Mouse (Mus musculus) lung, postnatal 0 days (tissue): Measurements from ENCODE around the gene Acd.

ENCODE experiments used
- CTCF ChIP-seq: IDR thresholded peaks from 2 replicates; pipeline ENCODE4 v1.5.1; 2016; ENCODE audit warnings: antibody characterized with exemption, mild to moderate bottlenecking
- EP300 ChIP-seq: IDR thresholded peaks from 2 replicates; pipeline ENCODE4 v1.6.1; 2016; ENCODE audit warnings: antibody characterized with exemption, mild to moderate bottlenecking, control low read depth

DNA sequence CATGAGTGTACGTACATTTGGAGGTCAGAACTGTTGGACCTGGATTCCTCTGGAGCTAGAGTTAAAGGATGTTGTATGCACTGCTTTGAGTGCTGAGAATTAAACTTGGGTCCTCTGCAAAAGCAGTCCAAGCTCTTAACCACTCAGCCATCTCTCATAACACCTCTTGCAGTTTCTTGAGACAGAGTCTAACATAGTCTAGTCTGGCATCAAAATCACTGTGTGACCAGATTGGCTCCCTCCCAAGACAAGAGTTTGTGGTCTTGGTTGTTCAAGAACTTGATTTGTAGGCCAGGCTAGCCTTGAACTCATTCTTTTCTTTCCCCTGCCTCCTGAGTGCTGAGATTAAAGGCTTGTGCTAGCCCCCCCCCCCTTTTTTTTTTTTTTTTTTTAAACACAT is 52.0 kb downstream of the Acd start:
- TF ChIP-seq CTCF (no peak), EP300 (no peak)
